Mouse (Mus musculus) hindbrain, embryonic 11.5 days (tissue): ENCODE measurements around the gene Zscan22. TPM values are rescaled to one million over a fixed set of nuclear protein-coding genes. Genes with fewer than 3 reads are reported as not detected.
"Not testable (repeated sequence)": the region's sequence is repeated elsewhere in the genome, so short reads cannot be mapped to it uniquely, and the experiment has no call there.

Experiments used
- ATAC-seq: fragments of 200-750 bp; cut with Nextera tagmentation; 2 replicates; pipeline ENCODE4 v1.8.0; 2017; ENCODE audit warnings: mild to moderate bottlenecking, moderate TSS enrichment, moderate library complexity; ENCODE audit not compliant: low FRiP score
- DNase-seq: peaks from one replicate; pipeline ENCODE4 v3.0.0-alpha.2; 2015; ENCODE audit warnings: low spot score
- H3K27ac ChIP-seq: fragments of 300-500 bp; sonication (generic); 2 replicates; pipeline ENCODE4 v1.5.1; 2014; ENCODE audit warnings: mild to moderate bottlenecking, low read depth, low read length
- H3K27me3 ChIP-seq: fragments of 300-500 bp; sonication (generic); 2 replicates; pipeline ENCODE4 v1.6.1; 2014; ENCODE audit warnings: mild to moderate bottlenecking, low read length, moderate library complexity, mixed read lengths; ENCODE audit not compliant: control insufficient read depth, insufficient read depth
- H3K36me3 ChIP-seq: fragments of 300-500 bp; sonication (generic); 2 replicates; pipeline ENCODE4 v1.6.1; 2014; ENCODE audit warnings: mild to moderate bottlenecking, low read length, moderate library complexity, mixed read lengths; ENCODE audit not compliant: control insufficient read depth, insufficient read depth
- H3K4me1 ChIP-seq: fragments of 300-500 bp; sonication (generic); replicated peaks from 2 replicates; pipeline ENCODE4 v1.6.1; 2014; ENCODE audit warnings: low read length, mixed read lengths; ENCODE audit not compliant: control insufficient read depth, insufficient read depth
- H3K4me2 ChIP-seq: fragments of 300-500 bp; sonication (generic); replicated peaks from 2 replicates; pipeline ENCODE4 v1.6.1; 2014; ENCODE audit warnings: mild to moderate bottlenecking, low read depth, low read length
- H3K4me3 ChIP-seq: fragments of 300-500 bp; sonication (generic); 2 replicates; pipeline ENCODE4 v1.5.1; 2014; ENCODE audit warnings: low read depth, low read length
- H3K9ac ChIP-seq: fragments of 300-500 bp; sonication (generic); 2 replicates; pipeline ENCODE4 v1.6.1; 2014; ENCODE audit warnings: low read depth, low read length
- H3K9me3 ChIP-seq: fragments of 300-500 bp; sonication (generic); 2 replicates; pipeline ENCODE4 v1.6.1; 2016; ENCODE audit warnings: low read length; ENCODE audit not compliant: control insufficient read depth
- WGBS: fragments of 180-500 bp; shearing (Covaris S2); extraction: QIAGEN DNeasy Blood & Tissue Kit; methylation state at CpG from one replicate; pipeline ENCODE4 v1.1.7; 2014; 5-methylcytosine and 5-hydroxymethylcytosine counted together
- polyA plus RNA-seq: library from polyadenylated mRNA; unstranded; fragments of >200 nt; fragmentation: Nextera tagmentation; extraction: Ambion mirVana; gene quantifications from 2 replicates; pipeline ENCODE4 v1.2.1, GENCODE M21; 2014

Gene Zscan22
- polyA plus RNA-seq, result 19.1 and 19.9 TPM in 2 replicates

- Histone ChIP-seq H3K9me3 (no peaks in the 10 kb centered on the region), H3K27me3 (no peaks in the 10 kb centered on the region), H3K4me2 (peak within 1 kb of the TSS; percentile 42), H3K4me3 (peak within 1 kb of the TSS; percentile 56), H3K36me3 (no peaks in the 10 kb centered on the region), H3K4me1 (no peaks in the 10 kb centered on the region), H3K9ac (peak within 1 kb of the TSS; percentile 46), H3K27ac (no peak within 1 kb of the TSS)
- ATAC-seq (peak; percentile 99), DNase-seq (peak; percentile 95)
- WGBS, result 7% methylated on average over 36 of the region's 36 CpGs
Observed at GRCm38 (mm10) chr7:12897655-12898410, at the start of gene Zscan22. Zscan22 (plus strand) TSS chr7:12897815.

GRCm38 (mm10) chr7:12874301-12874700 is 23.3 kb upstream of the Zscan22 start:
- peak; percentile 22 for DNase-seq
- Histone ChIP-seq H3K4me1 (no peaks in the 10 kb centered on the region), H3K4me2 (no peak overlapping the region), H3K9ac (no peak overlapping the region), H3K9me3 (no peaks in the 10 kb centered on the region), H3K4me3 (no peak overlapping the region), H3K27me3 (no peaks in the 10 kb centered on the region), H3K27ac (no peak overlapping the region), H3K36me3 (no peaks in the 10 kb centered on the region)
- WGBS, result 27% methylated on average over 3 of the region's 3 CpGs
- no peak for ATAC-seq

GRCm38 (mm10) chr7:12880036-12880435 is 17.6 kb upstream of the Zscan22 start:
- H3K4me3 ChIP-seq, result no peak overlapping the region; the same call in 1 of the 2 replicates
- peaks cover 3% of the 10 kb centered on the region; the same call in 1 of the 2 replicates for H3K4me1 ChIP-seq
- no peaks in the 10 kb centered on the region for H3K9me3 ChIP-seq
- no peak for DNase-seq
- H3K27me3 ChIP-seq, result no peaks in the 10 kb centered on the region
- H3K36me3 ChIP-seq, result no peaks in the 10 kb centered on the region
- H3K4me2 ChIP-seq, result no peak overlapping the region
- ATAC-seq, result no peak
- no peak overlapping the region for H3K9ac ChIP-seq
- no peak overlapping the region for H3K27ac ChIP-seq

- H3K4me3 ChIP-seq, result peak overlapping the region; percentile 79
- peak overlapping the region; percentile 79; the same call in 1 of the 2 replicates for H3K9ac ChIP-seq
- not testable (repeated sequence) for H3K9me3 ChIP-seq, H3K27ac ChIP-seq, H3K27me3 ChIP-seq, H3K36me3 ChIP-seq, H3K4me1 ChIP-seq, DNase-seq
- peak overlapping the region; percentile 66 for H3K4me2 ChIP-seq
- WGBS, result 46% methylated on average over 8 of the region's 8 CpGs
- ATAC-seq, result peak; percentile 35
Observed at GRCm38 (mm10) chr7:12880497-12880896, 17.1 kb upstream of the Zscan22 start.

GRCm38 (mm10) chr7:12880911-12881660 is 16.5 kb upstream of the Zscan22 start, which contains the start of gene Zfp128:
Zfp128 (plus strand) TSS chr7:12881177.
- Histone ChIP-seq H3K36me3 (no peaks in the 10 kb centered on the region), H3K4me1 (peaks cover 3% of the 10 kb centered on the region; the same call in 1 of the 2 replicates), H3K9me3 (no peaks in the 10 kb centered on the region), H3K9ac (peak within 1 kb of the TSS; percentile 79), H3K27me3 (no peaks in the 10 kb centered on the region), H3K4me3 (peak within 1 kb of the TSS; percentile 79), H3K4me2 (peak within 1 kb of the TSS; percentile 66), H3K27ac (no peak within 1 kb of the TSS)
- ATAC-seq (peak; percentile 99), DNase-seq (peak; percentile 95)
- WGBS, result 2% methylated on average over 35 of the region's 35 CpGs

- Histone ChIP-seq H3K36me3 (peaks cover 2% of the 10 kb centered on the region; the same call in 1 of the 2 replicates), H3K4me1 (peaks cover under 1% of the 10 kb centered on the region; the same call in 1 of the 2 replicates), H3K9ac (no peak overlapping the region), H3K27ac (no peak overlapping the region), H3K4me3 (no peak overlapping the region), H3K4me2 (no peak overlapping the region), H3K9me3 (no peaks in the 10 kb centered on the region), H3K27me3 (no peaks in the 10 kb centered on the region)
- 90% methylated on average over 12 of the region's 12 CpGs for WGBS
- no peak for ATAC-seq
- no peak for DNase-seq
Observed at GRCm38 (mm10) chr7:12886563-12887266, 10.9 kb upstream of the Zscan22 start.

GRCm38 (mm10) chr7:12887585-12887984 is 10.0 kb upstream of the Zscan22 start:
- DNase-seq, result no peak
- no peak for ATAC-seq
- Histone ChIP-seq H3K27me3 (no peaks in the 10 kb centered on the region), H3K9ac (no peak overlapping the region), H3K4me3 (no peak overlapping the region), H3K4me1 (no peaks in the 10 kb centered on the region), H3K9me3 (no peaks in the 10 kb centered on the region), H3K4me2 (no peak overlapping the region), H3K36me3 (peaks cover 2% of the 10 kb centered on the region; the same call in 1 of the 2 replicates), H3K27ac (no peak overlapping the region)
- WGBS, result 90% methylated on average over 5 of the region's 5 CpGs

- ATAC-seq (no peak), DNase-seq (no peak)
- Histone ChIP-seq H3K4me2 (no peak overlapping the region), H3K27me3 (no peaks in the 10 kb centered on the region), H3K36me3 (peaks cover 2% of the 10 kb centered on the region; the same call in 1 of the 2 replicates), H3K4me1 (no peaks in the 10 kb centered on the region), H3K9ac (no peak overlapping the region), H3K9me3 (no peaks in the 10 kb centered on the region), H3K4me3 (no peak overlapping the region), H3K27ac (no peak overlapping the region)
- WGBS, result 93% methylated on average over 14 of the region's 14 CpGs
Observed at GRCm38 (mm10) chr7:12890928-12891327, 6.7 kb upstream of the Zscan22 start.
